Mouse (Mus musculus) subcutaneous adipose tissue, adult 2 months (tissue): ENCODE measurements around the gene Gtf2b. TPM values are rescaled to one million over a fixed set of nuclear protein-coding genes. Genes with fewer than 3 reads are reported as not detected.

ENCODE experiments used
- polyA plus RNA-seq: library from polyadenylated mRNA; depleted of rRNA; stranded (reverse); fragments of >200 nt; gene quantifications from 2 replicates; pipeline ENCODE4 v1.2.3, GENCODE M21; 2012; ENCODE audit warnings: low replicate concordance; rRNA removed

Gtf2b gene
- 19.6 and 22.2 TPM in 2 replicates for polyA plus RNA-seq

GRCm38 (mm10) chr3:142764995-142765777, at the start of gene Gtf2b:
TSS of gene Gtf2b (plus strand) at chr3:142765045.

Other genes starting within 250 kb of the Gtf2b start
- 6.8 and 8.4 TPM in 2 replicates for gene Gbp7, start 234.7 kb upstream of the Gtf2b start, polyA plus RNA-seq
- 61.0 and 90.5 TPM in 2 replicates for gene Gbp3, start 205.0 kb upstream of the Gtf2b start, polyA plus RNA-seq
- gene Gbp2b, start 170.2 kb upstream of the Gtf2b start, polyA plus RNA-seq: 0.09 and 0.15 TPM in 2 replicates
- gene Gbp2, start 144.4 kb upstream of the Gtf2b start, polyA plus RNA-seq: 39.2 and 49.5 TPM in 2 replicates
- gene Kyat3, start 64.0 kb upstream of the Gtf2b start, polyA plus RNA-seq: 7.5 and 10.9 TPM in 2 replicates
- 12.6 and 21.2 TPM in 2 replicates for gene Pkn2, start 117.0 kb downstream of the Gtf2b start, polyA plus RNA-seq